Mouse (Mus musculus) c-Kit-positive CD71-negative TER-119-negative erythroid progenitor cells, embryonic 14.5 days (primary cell): ENCODE measurements around the gene Erbb4.

Source experiments
- DNase-seq: peaks from one replicate; pipeline ENCODE4 v3.0.0-alpha.2; 2013; ENCODE audit warnings: low read depth

Erbb4 gene

DNA sequence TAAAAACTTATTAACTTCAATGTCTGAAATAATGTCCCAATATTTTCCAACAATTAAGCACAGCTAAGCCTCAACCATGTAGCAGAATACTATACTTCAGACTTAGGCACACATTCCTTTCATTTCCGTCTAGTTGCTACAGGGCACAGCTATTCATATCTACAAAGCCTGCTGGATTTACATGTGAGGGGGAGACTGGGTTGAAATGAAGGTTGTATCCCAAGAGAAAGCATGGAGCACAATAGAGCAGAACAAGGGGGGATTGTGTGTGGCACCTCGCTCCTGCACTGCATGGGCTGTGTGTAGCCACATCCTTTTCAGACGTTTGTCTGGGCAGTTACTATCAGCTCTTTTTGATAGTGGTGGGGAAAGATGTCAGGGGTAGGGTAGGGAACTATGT lies 83.0 kb downstream of the Erbb4 start:
- DNase-seq = no peak

DNA sequence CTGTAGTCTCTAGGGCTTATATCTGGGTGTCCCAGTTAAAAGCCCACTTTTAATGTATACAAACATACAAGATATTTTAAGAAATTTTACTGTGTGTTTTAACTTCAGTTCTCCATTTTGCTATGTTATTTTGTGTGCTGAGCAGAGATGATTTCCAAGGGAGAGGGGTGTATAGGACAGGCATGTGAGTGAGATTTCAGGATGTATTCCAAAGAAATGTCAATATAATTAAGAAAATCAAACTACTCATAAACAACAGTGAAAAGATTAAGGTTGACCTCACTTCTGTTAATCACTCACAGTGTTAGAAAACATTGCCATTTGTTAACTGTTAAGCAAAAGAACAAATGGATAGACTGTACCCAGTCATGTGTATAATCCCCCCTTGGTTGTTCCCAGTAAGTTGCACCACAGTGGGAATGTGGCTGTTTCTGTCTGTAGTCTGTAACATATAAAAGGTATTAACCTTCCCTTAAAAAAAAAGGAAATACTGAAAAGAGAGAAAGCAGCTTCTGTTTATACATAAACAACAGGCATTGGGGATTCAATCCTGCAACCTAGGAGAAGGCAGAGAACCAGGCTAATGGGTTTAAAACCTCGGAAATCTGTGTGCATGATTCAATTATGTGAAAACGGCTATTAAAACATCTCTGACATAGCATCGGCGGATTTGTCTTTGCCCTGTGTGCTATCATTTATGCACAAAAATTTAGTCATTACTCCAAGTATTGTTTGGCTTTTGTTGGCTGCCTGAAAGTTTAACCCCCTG lies 84.5 kb downstream of the Erbb4 start:
- DNase-seq = no peak

DNA sequence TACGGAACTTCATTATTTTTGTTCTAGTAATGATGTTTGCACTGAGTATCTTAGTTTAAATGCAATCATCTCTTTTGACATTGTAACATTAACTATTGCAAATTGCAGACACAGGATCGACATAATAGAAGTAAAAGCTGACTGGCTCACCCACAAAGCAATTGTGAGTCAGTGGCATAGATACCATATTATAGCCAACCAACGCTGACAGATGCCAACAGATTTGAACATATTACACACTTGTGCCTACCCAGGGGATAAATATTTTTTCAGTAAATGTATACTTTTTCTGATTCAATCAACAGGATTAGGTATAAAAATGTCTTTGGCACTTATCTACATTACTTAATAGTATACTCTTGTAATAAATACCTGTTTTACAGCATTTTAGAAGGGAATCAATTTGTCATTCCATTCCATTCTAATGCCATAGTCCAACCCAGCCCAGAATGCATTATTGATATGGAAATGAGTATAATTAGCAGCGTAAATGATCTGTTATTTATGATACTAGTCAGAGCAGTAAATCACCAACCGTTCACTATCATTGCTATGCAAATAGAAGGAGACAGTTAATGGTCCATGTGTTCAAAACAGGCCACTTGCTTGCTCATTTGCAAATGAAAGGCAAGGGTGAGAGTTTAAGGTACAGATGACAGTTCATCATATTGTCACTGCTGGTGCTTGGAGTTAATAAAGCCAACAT lies 97.9 kb downstream of the Erbb4 start:
- no peak for DNase-seq

DNA sequence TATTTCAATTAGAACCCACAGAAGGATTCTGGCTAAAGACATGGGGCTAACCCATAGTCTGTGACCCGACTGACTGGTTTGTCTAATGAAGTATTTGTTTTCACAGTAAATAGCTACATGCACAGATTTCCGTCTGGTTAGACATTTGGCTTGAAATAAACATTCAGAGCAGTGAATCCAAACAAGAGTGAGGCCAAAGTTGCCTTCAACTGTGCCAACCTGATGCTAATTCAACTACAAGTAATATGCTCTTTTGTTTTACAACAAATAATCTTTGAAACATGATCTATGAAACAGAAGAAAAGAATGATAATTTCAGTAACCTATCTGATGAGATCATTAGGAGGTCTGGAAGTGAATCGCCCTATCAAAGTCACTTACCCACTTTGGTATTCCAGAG lies 106.5 kb downstream of the Erbb4 start:
- DNase-seq = no peak

DNA sequence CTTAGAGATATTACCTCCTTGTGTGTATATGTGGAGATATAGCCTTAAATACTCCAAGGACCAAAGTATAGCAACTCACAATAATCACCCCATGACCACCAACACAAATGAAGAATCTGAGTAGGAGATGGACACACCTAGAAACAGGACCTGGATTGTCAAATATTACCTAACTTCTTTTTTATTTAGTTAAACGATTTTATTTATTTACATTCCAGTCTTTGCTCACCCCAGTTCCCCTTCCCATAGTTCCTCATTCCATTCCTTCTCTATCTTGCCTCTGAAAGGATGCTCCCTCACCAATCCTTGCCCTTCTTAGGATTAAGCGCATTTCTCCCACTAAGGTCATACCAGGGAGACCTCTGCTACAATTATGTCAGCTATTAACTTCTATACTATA lies 128.6 kb downstream of the Erbb4 start:
- DNase-seq = no peak

DNA sequence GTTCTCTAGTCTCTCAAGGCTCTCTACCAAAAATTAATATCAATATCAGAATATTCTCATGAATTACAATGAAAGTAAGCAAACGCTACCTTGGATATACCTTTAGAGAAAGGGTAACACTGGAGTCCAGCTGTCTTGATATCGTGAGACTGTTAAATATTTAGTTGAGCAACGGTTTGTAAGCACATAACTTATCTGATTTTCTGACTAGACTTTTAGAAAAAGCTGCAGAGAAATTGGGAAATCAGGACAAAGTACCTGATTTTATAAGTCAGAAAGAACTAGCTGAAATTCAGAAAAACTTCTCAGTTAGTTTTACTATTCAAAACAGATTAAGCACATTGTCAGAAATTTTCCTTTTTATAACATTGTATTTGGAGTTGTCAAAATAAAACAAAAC lies 129.3 kb downstream of the Erbb4 start:
- DNase-seq = no peak

DNA sequence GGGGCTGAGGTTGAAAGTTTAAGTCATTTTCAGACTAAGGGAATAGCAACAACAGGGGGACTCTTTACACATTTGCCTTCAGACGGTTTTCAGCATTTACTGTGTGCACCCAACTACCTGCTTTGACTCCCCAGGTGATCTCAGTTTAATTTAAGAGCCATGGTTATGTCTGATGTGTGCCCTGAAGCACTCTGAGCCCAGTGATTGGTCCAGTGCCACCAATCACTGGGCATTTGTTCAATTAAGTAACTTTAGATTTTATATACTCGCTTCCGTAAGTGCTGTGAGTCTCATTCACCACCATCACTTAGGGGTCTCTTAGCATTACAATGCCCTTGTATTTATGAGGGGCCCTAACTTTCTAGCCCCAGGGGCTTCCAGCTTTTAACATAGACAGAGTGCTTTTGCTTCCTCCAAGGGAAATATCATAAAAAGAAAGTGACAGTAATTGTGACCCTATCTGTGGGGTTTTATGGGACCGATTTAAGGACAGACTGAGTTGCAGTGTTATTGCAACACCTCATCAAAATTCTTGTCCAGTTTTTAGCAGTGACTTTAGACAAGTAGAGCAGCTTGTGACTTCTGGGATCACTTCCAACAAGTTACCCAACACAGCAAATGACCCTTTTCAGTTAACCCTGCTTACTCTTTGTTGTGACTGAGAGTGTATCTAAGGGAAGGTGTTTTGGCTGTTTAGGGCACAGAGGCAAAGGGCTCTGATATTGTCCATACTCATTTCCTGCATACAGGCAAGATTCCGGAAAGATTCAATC lies 134.3 kb downstream of the Erbb4 start:
- no peak for DNase-seq

DNA sequence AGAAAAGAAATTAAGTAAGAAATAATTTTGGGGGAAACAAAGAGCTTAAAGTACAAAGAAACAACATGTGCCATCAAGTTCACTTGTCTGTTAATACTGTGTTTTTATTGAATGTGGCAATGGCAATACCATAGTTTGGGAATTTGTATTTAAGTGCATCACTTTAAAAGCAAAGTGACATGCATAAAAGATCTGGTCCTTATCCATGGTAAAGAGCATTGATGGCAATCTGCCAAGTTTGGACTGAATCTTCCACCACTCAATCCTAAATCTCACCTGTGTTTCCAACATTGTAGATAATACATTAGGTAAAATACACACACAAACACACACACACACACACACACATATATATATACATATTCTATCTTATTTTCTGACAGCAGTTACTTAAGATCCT lies 143.7 kb downstream of the Erbb4 start:
- DNase-seq = no peak

DNA sequence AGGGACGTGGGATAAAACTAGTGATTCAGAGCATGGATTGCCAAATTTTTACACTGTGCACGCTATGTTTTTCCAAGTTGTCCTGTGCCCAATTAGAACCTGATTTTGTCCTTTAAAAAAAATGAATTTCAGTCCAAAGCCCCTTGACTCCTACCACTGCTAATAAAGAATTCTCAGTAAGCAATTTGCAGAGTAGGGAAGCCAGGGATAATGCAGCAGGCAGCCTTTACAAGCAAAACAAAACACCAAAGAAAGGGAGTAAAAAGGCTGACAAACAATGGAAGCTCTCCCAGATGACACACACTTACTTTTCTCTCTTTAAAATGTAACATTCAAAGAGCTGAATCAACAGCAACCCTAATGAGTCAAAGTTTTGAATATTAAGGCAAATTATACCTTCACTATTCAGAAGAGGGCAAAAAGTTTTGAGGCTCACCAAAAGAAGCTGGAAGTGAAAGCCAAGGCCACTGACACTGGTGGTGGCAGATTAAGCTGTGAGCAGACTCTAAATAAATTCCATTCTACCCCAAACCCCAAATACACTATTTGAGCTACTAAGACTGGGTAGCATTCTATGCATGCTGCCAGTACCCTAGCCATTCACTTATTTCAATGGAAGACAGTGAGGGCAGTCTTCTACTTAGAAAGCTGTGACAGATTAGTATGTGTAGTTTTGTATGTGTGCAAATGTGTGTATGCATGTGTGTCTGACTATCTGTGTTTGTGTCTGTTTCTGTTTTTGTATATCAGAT lies 146.3 kb downstream of the Erbb4 start:
- DNase-seq = no peak

DNA sequence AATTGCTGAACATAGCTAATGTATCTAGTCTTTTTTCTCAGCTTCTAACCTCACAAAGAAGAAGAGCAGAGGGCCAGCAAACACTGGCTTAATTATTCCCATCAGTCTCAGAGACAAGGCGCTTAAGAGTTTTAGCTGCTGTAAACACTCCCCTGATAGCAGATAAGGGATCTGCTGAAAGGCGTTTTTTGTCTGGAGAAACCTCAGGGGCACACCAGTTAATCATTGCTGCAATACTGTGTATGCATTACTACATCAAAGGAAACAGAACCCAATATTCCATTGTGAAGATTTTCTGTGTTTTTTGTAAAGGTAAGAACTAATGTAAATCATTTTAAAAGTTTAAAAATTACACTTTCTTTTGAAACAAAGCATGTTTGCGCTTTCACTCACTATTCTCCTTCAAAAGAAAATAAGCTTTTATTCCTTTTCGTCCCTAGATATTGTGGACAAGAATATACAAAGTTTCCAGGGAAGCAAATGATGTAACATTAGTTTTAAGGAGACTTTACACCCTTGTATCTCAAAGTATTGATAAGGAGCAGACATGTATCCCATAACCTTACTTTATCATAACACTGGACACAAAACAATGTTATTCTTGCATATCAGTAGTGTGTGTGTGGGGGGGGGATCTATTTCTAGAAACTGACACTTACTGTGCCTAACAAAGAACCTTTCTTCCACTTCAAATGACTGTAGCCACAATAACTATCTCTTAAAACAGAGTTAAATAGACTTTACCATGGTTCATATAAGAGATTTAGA lies 150.9 kb downstream of the Erbb4 start:
- no peak for DNase-seq

DNA sequence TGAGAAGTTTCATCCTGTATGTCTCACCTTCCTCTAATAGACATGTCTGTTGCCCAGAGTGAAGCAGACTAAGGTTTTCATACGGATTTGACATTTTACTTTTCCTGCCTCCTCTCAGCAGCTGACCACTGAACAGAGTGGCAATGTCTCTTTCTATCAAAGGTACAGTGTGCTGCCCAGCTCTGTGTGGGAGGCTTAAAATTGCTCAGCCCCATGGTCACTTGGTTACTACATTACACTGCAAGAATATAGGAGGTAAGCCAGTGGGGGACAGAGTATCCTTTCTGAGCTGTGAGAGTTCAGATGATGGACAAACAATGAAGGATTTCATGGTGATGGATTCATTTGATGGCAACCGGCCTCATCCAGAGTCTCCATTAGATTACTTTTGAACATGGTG lies 152.4 kb downstream of the Erbb4 start:
- no peak for DNase-seq

DNA sequence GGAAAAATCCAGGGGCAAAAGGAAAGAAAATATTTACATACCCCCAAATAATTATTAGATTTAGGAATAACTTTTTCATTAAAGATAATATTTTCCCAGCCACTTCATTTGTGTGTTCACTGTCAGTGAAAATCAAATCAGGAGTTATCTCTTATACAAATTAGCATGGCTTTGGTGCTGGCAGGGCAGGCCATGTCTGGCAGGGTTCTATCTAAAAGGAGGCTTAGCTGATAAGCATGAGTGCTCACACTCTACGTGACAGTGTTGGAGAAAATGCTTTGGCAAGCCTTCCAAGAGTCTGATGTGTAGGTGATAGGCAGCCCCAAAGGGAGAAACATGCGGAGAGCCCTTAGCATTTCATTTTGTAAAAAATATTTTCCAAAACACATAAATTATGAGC lies 164.7 kb downstream of the Erbb4 start:
- no peak for DNase-seq

DNA sequence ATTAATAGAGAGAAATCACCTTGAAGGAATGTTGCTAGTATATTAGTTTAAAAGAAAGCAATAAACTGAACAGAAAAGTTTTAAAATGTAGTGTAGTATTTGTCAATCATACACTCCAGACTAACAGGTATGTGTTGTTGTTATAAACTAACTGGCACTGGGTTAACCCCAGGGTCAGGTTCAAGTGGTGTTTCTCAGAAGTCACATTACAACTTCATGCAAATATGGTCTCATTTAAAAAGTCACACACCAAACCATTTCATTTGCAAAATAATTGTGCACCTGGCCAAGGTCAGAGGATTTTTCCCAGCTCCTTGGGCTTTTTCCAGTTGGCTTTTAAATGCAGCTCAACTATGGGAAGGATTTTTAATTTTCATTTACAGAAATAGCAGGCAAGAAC lies 173.1 kb downstream of the Erbb4 start:
- no peak for DNase-seq

DNA sequence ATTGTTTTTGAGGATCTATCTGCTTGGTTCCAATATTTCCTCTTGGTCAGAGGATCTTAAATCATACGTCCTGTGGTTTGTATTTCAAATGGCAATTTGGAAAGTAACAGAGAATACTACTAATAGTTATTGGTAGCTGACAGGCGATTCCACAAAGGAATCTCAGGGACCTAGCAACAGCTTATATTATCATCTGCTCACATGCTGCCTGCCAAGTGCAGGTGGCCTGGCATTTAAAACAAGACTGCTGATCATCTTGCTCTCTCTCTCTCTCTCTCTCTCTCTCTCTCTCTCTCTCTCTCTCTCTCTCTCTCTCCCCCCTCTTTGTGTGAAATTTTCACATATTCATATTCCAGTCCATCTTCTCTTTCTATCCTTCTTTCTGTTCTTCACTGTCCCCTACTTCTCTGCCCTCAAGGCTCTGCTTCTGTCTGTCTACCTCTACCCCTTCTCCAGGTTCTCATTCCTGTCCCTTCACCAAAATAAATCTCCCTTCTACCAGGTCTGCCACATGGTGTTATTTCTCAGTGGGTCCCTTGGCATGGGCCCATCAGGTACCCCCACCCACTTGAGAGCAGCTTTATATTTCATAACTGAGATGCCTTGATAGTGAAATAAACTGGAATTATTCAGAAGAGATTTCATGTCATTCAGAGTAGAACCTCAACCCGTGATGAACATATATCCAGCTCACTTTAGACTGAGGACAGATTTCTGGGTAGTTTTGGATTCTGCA lies 174.4 kb downstream of the Erbb4 start:
- no peak for DNase-seq

DNA sequence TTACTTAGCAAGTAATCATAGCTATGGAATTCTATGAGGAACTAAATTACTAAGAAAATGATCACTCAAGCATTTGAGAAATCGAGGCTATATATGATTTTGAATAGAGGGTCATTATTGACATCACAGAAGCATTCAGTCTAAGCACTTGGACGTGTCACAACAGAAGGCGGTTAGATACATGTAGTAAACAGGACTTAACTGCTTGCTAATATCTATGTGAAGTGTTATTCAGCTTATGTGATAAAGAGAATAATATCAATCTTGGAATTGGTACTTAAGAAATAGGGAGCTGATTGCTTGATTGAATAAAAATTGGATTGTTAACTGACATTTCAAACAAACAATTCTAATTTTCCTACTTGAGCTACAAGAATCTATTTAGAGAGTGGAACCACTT lies 190.0 kb downstream of the Erbb4 start:
- no peak for DNase-seq

DNA sequence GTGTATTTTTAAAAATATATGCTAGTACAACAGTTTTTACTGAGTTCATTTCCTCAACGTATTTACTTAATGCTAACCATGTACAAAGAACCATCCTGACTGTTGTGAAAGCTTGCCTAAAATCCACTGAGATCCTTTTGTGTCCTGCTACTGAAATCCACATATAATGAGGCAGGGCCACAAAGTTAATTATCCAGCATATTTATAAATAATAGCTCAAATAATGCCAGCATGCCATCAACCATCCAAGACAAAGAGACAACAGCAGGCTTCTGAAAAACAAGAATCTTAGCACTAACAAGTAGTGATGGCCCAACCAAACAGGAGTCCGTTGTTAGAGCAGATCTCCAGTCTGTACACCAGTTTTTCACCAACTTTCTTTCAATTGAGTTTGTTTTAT lies 215.8 kb downstream of the Erbb4 start:
- DNase-seq = no peak

DNA sequence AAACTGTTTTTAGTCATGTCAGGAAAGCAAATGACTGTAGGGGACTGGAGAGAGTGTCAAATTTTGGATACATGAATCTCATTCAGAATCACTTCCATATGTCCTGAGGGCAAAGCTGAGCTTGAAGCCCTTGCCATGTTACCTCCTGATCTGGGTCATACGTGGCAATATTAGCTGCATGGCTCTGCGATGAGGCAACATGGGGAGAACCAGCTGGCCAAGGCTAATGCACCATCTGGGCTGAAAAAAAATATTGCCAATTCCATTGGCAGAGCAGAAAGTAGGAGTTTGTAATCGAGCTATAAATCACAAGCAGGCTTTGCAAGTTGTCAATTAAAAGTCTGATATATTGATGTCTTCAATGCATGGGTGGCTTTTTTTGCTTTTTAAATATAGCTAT lies 221.0 kb downstream of the Erbb4 start:
- DNase-seq = no peak

DNA sequence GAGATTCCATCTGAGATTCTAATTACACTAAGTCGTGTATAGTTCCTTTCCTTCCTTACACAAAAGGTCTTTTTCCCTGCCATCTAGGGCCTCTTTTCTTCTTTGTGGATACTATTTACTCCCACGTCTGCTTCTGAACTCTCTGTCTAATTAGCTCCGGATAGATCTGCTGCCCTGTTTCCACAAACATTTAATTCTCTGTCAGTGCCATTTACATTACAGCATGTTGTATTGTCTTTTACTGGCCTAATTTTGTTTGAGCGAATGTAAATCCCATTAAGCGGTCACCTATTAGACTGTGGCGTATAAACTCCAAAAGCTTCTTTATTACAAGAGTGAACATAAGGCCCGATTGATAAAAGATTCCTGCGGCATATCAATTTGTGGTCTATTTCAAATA lies 232.9 kb downstream of the Erbb4 start:
- no peak for DNase-seq

DNA sequence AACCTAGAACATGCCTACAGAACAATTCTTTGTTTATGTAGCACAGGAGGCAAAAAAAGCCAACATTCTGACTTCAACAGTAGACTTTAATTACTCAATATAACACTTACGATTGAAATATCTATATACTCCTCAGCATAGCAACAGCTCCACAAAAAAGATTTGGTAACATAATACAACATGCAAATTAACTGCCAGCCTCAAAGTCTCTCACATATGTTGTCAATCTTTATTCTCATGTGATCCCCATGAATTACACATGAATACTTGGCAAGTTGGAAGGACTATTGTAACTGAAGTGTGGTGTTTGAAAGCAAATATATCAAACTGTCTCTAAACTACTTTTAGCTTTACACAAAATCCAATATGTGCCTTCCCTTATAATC lies 234.2 kb downstream of the Erbb4 start:
- no peak for DNase-seq

DNA sequence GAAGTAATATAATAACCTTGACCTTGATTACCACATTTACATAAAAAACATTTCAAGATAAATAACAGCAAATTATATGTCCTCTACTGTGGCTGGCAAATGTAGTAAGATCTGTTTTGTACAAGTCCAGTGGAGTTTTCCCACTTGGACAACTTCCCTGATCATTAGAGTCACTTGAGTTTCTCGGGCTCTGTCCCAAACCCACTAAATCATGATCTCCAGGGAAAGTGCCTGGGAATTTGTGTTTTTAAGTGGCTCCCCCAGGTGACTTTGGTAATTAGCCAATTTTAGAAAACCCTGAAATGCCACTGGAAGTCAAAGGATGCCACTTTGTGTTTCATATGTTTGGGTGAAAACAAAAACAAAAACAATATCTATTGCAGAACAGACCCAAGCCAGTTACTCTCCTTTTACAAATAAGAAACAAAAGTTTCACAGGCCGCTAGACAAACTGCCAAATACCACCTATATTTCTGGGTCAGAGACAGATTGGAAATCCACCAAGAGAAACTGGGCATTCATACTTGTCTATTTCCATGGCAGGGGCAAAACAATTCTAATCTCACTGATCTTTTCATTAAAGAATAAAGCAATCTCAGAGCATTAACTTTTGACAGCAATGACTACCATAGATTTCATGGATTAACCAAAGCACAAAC lies 234.8 kb downstream of the Erbb4 start:
- DNase-seq = no peak
